Mouse (Mus musculus): ENCODE results near the gene Mturn. TPM values are rescaled to one million over a fixed set of nuclear protein-coding genes. Genes with fewer than 3 reads are reported as not detected.

Mturn gene
- polyA plus RNA-seq, 1 experiment from 2014 or later, result 7.1 TPM

DNA sequence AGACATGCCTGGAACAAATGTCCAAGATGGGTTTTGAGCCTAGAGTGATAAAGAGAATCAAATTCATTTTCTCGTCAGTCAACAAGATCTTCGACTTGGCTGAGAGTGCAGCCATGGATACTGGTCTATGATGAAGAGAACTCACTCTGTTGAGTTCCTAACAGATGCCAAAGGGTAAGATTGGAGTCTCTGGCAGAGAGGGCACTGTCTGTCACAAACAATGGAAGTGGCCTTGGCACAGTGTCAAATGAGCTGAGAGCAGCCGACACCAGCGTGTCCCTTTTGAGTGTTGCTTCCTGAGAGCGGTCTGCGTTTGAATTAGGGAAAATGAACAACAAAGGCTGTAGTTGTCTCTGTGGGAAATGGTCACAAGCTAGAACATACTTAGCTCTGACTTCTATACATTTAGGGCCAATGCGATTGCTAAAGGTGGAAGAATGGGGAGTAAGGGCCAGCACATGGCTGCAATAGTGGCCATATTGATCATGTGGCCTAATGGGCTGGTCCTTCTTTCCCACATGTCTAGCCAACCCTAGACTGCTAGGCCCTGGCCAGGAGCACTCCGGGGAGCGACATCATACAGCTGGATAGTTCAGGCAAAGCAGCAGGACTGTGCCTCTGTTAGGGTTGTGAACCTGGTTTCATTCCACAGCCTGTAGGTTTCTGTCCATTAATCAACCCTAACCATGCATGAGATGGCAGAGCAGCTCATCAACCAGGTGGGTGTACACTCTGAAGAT lies 39.3 kb downstream of the Mturn start:
- H3K4me2 ChIP-seq (replicated peaks), result no peak overlapping the region

DNA sequence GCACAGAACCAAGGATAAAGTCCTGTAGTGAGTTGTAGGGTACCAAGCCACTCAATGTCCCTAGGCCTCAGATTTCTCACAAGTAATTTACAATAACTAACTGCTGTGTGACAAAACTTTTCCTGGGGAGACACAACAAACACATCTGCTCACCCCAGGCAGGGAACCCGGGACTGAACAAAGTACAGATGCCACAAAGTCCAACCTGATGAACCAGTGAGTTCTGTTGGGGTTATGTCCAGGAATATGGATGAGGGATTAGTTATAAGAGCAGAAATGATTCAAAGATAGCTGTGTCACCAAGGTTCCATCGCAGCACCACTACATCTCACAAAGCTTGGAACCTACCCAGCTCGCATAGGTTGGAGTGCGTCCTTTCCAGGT lies 39.8 kb downstream of the Mturn start:
- no peak for ATAC-seq
- no peak overlapping the region for H3K27ac ChIP-seq

More for the DNA sequence above, 39.3 kb downstream of the Mturn start:
- Histone ChIP-seq H3K4me3 (replicated peaks) (no peak overlapping the region), H3K27me3 (replicated peaks) (no peaks in the 10 kb centered on the region), H3K9ac (no peak overlapping the region), H3K9me3 (no peaks in the 10 kb centered on the region), H3K27ac (no peak overlapping the region), H3K36me3 (no peaks in the 10 kb centered on the region), H3K4me1 (replicated peaks) (0 out of 2 replicates have a peak, but pooled peaks cover 8% of the 10 kb centered on the region)
- no peak for ATAC-seq
- 83% methylated on average over 9 of the region's 9 CpGs for WGBS

DNA sequence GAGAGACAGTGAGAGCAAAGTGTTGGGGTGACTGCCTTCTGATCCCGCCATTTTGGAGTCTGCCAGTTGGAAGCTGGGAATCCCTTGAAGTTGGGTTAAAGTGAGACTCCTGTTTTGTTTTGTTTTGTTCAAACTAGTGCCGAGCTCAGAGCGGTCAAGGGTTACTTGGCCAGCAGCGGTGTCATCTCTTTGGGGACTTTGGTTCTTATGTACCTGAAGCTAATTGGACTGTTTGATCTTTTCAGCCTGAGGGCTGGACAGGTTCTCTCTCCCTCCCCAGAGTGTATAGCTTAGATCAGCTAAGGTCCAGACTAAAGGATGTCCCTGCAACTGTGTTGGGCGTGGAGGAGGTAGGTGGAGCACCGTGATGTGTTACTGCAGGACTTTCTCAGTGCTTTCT lies 44.9 kb downstream of the Mturn start:
- no peak for ATAC-seq
- H3K9me3 ChIP-seq, result no peaks in the 10 kb centered on the region
- no peak overlapping the region for H3K4me3 ChIP-seq (replicated peaks)
- 85% methylated on average over 6 of the region's 6 CpGs for WGBS
- no peaks in the 10 kb centered on the region for H3K36me3 ChIP-seq
- no peak overlapping the region for H3K9ac ChIP-seq
- H3K27me3 ChIP-seq (replicated peaks), result no peaks in the 10 kb centered on the region
- no peak overlapping the region for H3K4me2 ChIP-seq (replicated peaks)
- H3K4me1 ChIP-seq (replicated peaks), result no peaks in the 10 kb centered on the region
- no peak overlapping the region for H3K27ac ChIP-seq

More for the DNA sequence above, 39.8 kb downstream of the Mturn start:
- Histone ChIP-seq H3K9ac (no peak overlapping the region), H3K36me3 (no peaks in the 10 kb centered on the region), H3K4me2 (replicated peaks) (no peak overlapping the region), H3K27me3 (replicated peaks) (no peaks in the 10 kb centered on the region), H3K9me3 (no peaks in the 10 kb centered on the region), H3K4me1 (replicated peaks) (0 out of 2 replicates have a peak, but pooled peaks cover 8% of the 10 kb centered on the region), H3K4me3 (replicated peaks) (no peak overlapping the region)
- WGBS, result 93% methylated on average over 4 of the region's 4 CpGs

DNA sequence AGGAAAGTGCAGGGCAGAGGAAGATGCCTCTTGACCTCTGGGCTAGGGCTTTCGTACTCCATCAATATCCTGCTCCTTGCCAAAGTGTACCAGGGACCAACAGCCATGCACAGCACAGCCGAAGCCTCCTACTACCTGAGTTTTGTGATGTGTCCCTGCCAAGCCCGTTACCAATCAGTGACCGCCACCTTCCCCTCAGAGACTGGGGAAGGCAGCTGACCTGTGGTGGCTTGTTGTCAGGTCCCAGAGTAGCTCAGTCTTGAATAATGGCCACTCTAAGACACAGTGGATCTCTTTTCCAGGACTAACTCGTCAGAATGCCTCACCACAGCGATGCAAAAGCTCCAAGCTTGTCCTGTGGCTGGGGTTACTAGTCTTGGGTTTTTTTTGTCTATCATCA lies 45.4 kb downstream of the Mturn start:
- Histone ChIP-seq H3K4me3 (replicated peaks) (no peak overlapping the region), H3K27me3 (replicated peaks) (no peaks in the 10 kb centered on the region), H3K9ac (no peak overlapping the region), H3K27ac (no peak overlapping the region), H3K36me3 (no peaks in the 10 kb centered on the region), H3K4me2 (replicated peaks) (no peak overlapping the region), H3K9me3 (no peaks in the 10 kb centered on the region), H3K4me1 (replicated peaks) (no peaks in the 10 kb centered on the region)
- no peak for ATAC-seq
- 81% methylated on average over 6 of the region's 6 CpGs for WGBS

DNA sequence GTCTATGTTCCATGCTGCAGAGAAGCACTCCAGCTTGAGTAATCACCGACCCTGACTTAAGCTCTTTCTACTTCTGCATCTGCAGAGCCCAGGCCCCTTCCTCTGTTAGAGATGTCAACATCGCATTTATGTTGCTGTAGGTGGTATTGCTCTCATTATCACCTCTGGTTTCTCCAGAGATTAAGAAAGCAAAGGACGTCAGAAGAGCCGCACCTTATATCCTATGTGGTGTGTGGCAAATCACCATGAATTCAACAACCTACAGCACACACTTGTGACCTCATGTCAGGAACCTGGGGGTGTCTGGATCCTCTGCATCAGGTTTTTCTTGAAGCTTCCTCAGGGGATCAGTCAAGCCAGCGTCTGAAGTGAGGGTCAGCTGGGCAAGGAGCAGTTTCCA lies 46.0 kb downstream of the Mturn start:
- no peaks in the 10 kb centered on the region for H3K4me1 ChIP-seq (replicated peaks)
- H3K9me3 ChIP-seq, result no peaks in the 10 kb centered on the region
- 88% methylated on average over 5 of the region's 5 CpGs for WGBS
- no peaks in the 10 kb centered on the region for H3K27me3 ChIP-seq (replicated peaks)
- ATAC-seq, result no peak
- H3K27ac ChIP-seq, result no peak overlapping the region
- no peak overlapping the region for H3K9ac ChIP-seq
- no peaks in the 10 kb centered on the region for H3K36me3 ChIP-seq
- H3K4me2 ChIP-seq (replicated peaks), result no peak overlapping the region
- no peak overlapping the region for H3K4me3 ChIP-seq (replicated peaks)

DNA sequence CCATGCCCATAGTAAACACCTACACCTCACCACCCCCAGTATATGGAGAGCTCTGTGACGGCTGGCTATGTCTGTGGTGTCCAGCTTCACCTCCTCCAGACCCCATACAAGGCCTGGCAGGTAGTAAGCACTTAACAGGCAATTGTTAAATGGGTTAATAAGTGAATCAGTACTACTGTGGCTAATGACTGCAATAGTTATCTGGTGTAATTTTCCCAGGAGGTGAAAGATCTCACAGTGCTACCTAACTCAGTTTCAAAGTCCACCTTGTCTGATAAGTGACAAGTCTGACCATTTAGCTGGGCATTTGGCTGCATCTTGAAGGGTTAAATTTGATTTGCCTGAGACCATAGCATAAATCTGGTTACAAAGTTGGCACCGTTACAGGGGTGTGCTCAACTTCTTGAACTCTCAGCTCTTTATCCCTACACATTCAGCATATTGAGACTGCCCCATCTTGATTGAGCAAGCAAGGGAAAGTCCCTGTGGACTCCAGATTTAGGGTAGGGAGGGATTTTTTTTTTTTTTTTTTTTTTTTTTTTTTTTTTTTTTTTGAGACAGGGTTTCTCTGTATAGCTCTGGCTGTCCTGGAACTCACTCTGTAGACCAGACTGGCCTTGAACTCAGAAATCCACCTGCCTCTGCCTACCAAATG lies 48.2 kb downstream of the Mturn start:
- H3K9me3 ChIP-seq, result no peaks in the 10 kb centered on the region
- H3K27me3 ChIP-seq (replicated peaks), result no peaks in the 10 kb centered on the region
- H3K4me1 ChIP-seq (replicated peaks), result no peaks in the 10 kb centered on the region
- peak; percentile 53; the same call in 1 of the 2 replicates for ATAC-seq
- no peak overlapping the region for H3K4me2 ChIP-seq (replicated peaks)
- no peak overlapping the region for H3K9ac ChIP-seq
- H3K27ac ChIP-seq, result no peak overlapping the region
- 76% methylated on average over 2 of the region's 2 CpGs for WGBS
- H3K4me3 ChIP-seq (replicated peaks), result no peak overlapping the region
- H3K36me3 ChIP-seq, result no peaks in the 10 kb centered on the region

DNA sequence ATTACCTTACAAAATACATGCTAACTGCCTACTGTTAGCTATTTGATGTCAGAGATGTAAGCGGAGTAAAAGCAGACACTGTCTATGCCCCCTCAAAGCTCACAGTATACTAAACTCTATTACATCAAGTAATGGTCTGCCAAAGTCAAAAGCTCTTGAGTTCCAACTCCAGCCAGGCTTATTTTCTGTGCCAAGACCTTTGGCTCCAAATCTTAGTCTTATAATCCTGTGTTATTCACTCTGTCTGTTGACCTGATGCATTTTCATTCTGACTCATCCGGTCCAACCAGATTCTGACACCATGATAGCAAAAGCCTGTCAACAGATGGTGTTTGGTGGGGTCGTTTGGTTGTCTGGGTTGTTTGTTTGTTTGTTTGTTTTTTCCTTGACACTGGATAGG lies 50.3 kb downstream of the Mturn start:
- H3K36me3 ChIP-seq, result no peaks in the 10 kb centered on the region
- H3K27ac ChIP-seq, result no peak overlapping the region
- H3K4me1 ChIP-seq (replicated peaks), result no peaks in the 10 kb centered on the region
- no peaks in the 10 kb centered on the region for H3K27me3 ChIP-seq (replicated peaks)
- H3K9ac ChIP-seq, result no peak overlapping the region
- H3K4me3 ChIP-seq (replicated peaks), result no peak overlapping the region
- H3K4me2 ChIP-seq (replicated peaks), result no peak overlapping the region
- no peak for ATAC-seq
- H3K9me3 ChIP-seq, result no peaks in the 10 kb centered on the region
- WGBS, result 71% methylated on average over 3 of the region's 3 CpGs

DNA sequence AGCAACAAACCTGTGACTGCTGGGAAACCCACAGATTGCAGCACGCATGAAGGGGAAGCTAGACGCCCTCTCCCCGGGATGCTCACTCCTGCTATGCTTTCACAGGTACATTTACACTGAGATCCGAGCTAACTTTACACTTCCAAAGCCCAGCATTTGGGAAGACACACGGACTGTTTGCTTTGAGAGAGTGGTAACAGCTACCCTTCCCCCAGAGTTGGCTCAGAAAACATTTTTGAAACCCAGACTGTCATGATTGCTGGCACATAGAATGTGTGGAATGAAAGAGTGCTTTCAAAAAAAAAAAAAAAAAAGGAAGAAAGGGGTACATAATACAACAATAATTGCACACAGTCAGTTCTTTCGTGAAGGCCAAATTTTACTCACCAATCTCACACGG lies 51.3 kb downstream of the Mturn start:
- no peaks in the 10 kb centered on the region for H3K4me1 ChIP-seq (replicated peaks)
- no peak overlapping the region for H3K9ac ChIP-seq
- H3K27me3 ChIP-seq (replicated peaks), result no peaks in the 10 kb centered on the region
- H3K27ac ChIP-seq, result no peak overlapping the region
- no peak overlapping the region for H3K4me3 ChIP-seq (replicated peaks)
- no peak overlapping the region for H3K4me2 ChIP-seq (replicated peaks)
- H3K9me3 ChIP-seq, result no peaks in the 10 kb centered on the region
- 53% methylated on average over 7 of the region's 7 CpGs for WGBS
- no peaks in the 10 kb centered on the region for H3K36me3 ChIP-seq
- no peak for ATAC-seq

DNA sequence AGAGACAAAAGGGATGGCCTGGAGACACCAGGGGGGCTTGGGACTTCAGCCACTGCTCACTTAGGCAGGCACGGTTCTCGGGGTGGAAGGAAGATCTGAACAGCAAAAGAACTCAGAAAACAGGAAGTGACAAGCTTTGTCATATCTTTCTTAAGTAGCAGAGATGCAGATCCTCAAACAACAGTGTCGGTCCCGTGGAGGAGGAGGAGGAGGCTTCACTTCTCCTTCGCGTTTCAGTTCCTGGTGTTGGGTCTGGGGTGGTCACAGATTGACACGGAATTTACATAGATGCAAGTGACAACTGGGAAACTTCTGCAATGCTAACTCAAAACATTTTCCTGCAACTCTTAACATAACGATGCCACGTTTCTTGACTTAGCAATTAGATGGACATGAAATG lies 54.7 kb downstream of the Mturn start:
- WGBS, result 63% methylated on average over 9 of the region's 9 CpGs
- H3K9ac ChIP-seq, result no peak overlapping the region

DNA sequence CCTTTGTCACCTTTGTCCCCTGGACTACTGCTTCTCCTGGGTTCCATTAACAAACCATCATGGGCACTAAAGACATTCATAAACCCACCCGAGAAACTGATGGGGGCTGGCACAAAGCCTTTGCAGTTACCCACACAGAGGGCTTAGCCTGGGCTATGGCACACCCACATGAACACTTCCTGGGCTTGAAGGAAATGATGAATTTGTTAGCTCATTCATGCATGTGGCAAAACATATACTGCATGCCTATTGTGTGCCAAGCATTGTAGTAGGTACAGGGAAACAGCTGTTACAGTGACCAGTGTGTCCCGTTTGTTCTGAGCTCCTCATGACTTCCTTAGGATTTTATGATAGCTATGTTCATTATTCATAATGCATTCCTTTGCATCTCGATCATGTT lies 55.8 kb downstream of the Mturn start:
- no peak for ATAC-seq
- Histone ChIP-seq H3K4me3 (replicated peaks) (no peak overlapping the region), H3K9ac (no peak overlapping the region), H3K4me2 (replicated peaks) (no peak overlapping the region), H3K27ac (no peak overlapping the region), H3K4me1 (replicated peaks) (no peaks in the 10 kb centered on the region), H3K9me3 (no peaks in the 10 kb centered on the region), H3K27me3 (replicated peaks) (no peaks in the 10 kb centered on the region), H3K36me3 (no peaks in the 10 kb centered on the region)
- 85% methylated on average over 3 of the region's 3 CpGs for whole genome bisulfite sequencing

More for the DNA sequence above, 54.7 kb downstream of the Mturn start:
- Histone ChIP-seq H3K4me1 (replicated peaks) (no peaks in the 10 kb centered on the region), H3K36me3 (no peaks in the 10 kb centered on the region), H3K27me3 (replicated peaks) (no peaks in the 10 kb centered on the region), H3K27ac (no peak overlapping the region), H3K4me3 (replicated peaks) (no peak overlapping the region), H3K4me2 (replicated peaks) (no peak overlapping the region), H3K9me3 (no peaks in the 10 kb centered on the region)
- no peak for ATAC-seq

DNA sequence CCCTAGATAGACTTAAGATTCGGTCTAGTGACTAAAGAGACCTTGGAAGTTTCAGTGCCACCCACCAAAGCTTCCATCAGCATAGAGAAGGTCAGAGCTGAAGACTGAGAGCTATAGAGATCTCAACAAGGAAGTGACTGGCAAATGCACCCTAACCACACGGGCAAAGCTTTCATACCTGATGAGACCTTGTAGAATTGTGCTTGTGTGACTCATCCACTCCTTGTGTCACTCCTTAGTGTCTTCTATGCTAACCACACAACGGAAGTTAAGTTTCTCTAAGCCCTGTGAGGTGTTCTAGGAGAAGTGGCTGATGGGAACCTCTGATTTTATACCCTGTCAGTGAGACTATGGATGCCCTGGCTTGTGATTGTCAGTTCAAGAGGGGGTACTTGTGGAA lies 56.3 kb downstream of the Mturn start:
- ATAC-seq, result no peak
- Histone ChIP-seq H3K4me1 (replicated peaks) (no peaks in the 10 kb centered on the region), H3K9me3 (no peaks in the 10 kb centered on the region), H3K27ac (no peak overlapping the region), H3K36me3 (no peaks in the 10 kb centered on the region), H3K9ac (no peak overlapping the region), H3K4me3 (replicated peaks) (no peak overlapping the region), H3K4me2 (replicated peaks) (no peak overlapping the region), H3K27me3 (replicated peaks) (no peaks in the 10 kb centered on the region)
- 80% methylated on average over 3 of the region's 3 CpGs for WGBS

DNA sequence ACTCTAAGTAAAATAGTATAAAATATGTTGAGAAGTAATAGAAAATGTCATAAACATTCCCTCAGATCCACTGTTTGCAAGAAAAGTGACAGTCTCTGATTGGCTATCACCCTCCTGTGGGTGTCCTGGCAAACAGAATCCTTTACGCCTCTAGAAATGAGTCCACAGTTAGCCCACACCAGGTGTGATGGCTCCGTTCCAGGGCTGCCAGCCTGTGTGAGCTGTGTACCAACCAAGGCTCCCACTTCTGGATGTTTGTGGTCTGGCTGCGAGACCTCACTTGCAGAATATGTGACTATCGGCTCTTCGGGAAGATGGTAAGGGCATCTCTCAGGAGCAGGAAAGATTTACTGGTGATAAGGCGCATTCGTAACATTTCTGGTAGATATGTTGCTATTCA lies 67.6 kb downstream of the Mturn start:
- no peaks in the 10 kb centered on the region for H3K36me3 ChIP-seq
- H3K4me2 ChIP-seq (replicated peaks), result no peak overlapping the region
- no peak for ATAC-seq
- no peaks in the 10 kb centered on the region for H3K27me3 ChIP-seq (replicated peaks)
- H3K4me3 ChIP-seq (replicated peaks), result no peak overlapping the region
- no peaks in the 10 kb centered on the region for H3K9me3 ChIP-seq
- H3K9ac ChIP-seq, result no peak overlapping the region
- no peaks in the 10 kb centered on the region for H3K4me1 ChIP-seq (replicated peaks)
- WGBS, result 90% methylated on average over 7 of the region's 7 CpGs
- no peak overlapping the region for H3K27ac ChIP-seq

DNA sequence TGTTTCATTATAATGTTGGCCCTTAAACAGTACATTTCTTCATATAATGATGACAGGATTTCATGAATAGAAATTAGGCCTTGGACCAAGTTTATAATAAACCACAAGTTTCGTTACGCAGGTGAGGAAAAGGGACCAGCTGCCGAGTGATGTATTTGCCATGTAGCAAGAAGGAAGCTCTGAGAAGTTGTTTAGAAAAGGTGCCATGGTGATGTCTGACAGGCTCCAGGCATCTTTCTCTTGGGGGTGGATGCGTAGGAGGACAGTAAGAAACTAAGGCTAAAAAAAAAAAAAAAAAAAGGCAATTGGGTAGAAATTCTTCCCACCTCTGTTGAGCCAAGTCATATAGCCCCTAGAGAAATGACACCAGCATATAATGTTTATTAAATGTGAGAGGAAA lies 70.2 kb downstream of the Mturn start:
- Histone ChIP-seq H3K27me3 (replicated peaks) (no peaks in the 10 kb centered on the region), H3K9me3 (no peaks in the 10 kb centered on the region), H3K4me1 (replicated peaks) (no peaks in the 10 kb centered on the region), H3K9ac (no peak overlapping the region), H3K4me2 (replicated peaks) (no peak overlapping the region), H3K27ac (no peak overlapping the region), H3K4me3 (replicated peaks) (no peak overlapping the region), H3K36me3 (no peaks in the 10 kb centered on the region)
- no peak for ATAC-seq
- WGBS, result 43% methylated on average over 4 of the region's 4 CpGs
